Mouse (Mus musculus): ENCODE measurements at regions not wholly inside any gene's neighbourhood (a gene's known extent, or its start where the extent isn't known, plus 50 kb on each side); places are given as distances from the start of the nearest gene placed in this dataset.

GRCm38 (mm10) chr13:101883177-101883576 lies 115.2 kb upstream of the Pik3r1 start:
- no peak for DNase-seq (ENCODE audit: low read depth)

GRCm38 (mm10) chr13:101884752-101885151 lies 116.7 kb upstream of the Pik3r1 start:
- no peak for DNase-seq (ENCODE audit: low read depth)

DNA sequence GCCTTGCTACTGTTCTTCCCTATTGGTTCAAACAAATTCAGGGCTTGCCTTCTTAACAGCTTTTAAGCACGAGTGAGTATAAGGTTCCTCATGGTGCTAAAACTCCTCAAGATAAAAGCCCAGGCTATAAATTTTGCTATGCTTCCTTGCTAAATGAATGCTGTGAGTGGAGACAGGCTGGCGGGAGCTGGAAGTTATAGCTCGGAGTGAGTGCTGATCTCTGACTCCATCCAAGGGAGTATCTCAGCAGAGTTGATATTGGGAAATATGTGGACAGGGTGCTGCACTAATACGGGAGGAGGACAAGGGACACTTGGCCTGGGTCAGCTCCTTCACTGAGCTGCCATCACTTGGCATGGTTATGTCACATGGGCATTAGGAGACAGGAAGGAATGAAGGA lies 123.5 kb upstream of the Pik3r1 start:
- no peak for DNase-seq (ENCODE audit: low read depth)

DNA sequence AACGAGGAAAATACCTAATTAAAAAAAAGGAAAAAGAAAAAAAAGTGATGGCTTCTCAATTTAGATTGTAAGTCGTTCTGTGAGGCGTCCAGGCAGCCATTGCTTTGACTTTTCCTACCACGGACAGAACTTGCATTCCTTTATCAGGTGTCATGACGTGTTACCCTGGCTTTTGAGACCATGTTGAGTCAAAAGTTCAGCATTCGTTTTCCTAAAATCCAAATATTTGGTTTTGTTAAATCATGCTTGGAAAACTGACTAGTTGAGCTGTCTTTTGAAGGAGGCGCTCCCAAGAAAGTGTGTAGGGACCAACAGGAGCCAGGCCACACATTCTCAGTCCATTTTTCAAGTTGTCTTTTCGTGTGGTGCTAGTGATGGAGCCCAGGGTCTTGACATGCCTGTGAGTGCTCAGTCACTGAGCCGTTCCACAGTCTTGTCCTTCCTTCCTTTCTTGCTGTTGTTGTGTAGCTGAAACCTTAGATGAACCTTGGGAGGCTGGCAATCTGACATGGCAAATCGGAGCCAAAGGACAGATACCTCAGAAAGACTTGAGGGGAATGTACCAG lies 125.1 kb upstream of the Pik3r1 start:
- no peak for DNase-seq (ENCODE audit: low read depth)

- DNase-seq (ENCODE audit: low read depth) = no peak
Measured at GRCm38 (mm10) chr13:101895161-101895560, 127.1 kb upstream of the Pik3r1 start.

DNA sequence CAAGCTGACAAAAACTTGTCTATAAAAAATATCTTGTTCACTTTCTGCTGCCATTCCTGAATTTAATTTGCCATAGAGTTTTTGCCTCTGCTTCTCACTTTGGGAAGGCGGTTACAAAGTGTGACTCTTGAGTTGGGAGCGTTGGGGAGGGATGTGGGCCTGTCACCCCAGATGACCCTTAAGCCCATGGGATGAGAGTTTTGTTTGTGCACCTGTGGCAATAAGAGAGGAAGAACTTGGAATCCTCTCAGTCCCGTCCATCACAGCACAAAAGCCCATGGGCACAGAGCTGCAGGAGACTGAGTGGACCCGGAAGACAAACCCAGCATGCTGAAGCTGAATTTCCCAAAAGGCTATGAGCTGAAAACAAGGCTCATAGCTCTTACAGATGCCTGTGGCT lies 127.7 kb upstream of the Pik3r1 start:
- no peak for DNase-seq (ENCODE audit: low read depth)

DNA sequence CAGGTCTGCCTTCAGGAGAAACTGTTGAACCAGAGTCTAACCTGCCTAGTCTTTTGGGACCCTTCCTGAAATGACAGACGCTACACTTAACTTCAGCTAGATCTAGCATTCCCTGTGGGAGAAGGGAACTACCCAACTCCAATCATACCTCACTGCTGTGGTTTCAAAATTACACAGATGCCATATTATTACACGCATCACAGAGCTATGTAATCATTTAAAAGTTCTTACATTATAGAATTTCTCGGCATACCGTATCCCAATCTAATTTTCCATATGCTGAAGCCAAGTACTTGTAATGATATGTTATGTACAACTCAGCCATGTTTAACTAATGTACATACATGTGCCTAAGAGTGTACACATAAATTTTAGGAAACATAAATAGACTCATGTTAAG lies 128.9 kb upstream of the Pik3r1 start:
- DNase-seq (ENCODE audit: low read depth) = no peak

- DNase-seq (ENCODE audit: low read depth) = no peak
Measured at GRCm38 (mm10) chr13:101902213-101902612, 134.2 kb upstream of the Pik3r1 start.

DNA sequence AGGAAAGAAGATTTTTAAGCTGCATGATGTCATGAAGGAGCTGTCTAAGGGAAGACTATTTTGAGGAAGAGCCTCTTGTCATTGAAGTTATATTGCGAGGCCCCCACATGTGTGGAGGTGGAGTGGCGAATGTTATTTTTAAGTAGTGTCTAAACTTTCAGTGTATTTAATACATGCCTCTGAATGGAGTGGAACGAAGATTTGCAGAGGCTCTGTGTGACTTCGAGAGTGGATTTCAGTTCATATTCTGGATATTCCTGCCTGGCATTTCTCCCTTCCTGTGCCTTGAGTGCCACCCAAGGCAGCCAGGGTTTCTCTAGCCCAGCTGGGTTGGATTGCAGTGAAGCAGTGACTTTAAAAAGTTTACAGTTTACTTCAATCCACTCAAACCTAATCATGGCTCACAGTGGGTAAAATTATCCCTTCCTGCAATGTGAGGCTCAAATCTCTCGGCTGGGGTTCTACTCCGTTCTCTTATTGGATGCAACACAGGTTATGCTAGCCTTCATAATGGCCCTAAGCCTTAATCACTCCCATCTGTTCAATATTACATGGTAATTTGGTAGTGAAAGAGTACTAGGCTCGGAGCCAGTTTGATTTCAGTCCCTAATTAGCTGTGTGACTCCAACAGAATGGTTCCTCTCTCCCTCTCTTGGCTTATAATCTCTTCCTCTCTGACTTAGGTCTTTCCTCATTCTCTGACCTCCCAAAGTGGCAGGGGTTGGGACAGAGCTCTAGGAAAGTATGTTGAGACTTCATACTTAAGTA lies 138.1 kb upstream of the Pik3r1 start:
- DNase-seq (ENCODE audit: low read depth) = no peak

DNA sequence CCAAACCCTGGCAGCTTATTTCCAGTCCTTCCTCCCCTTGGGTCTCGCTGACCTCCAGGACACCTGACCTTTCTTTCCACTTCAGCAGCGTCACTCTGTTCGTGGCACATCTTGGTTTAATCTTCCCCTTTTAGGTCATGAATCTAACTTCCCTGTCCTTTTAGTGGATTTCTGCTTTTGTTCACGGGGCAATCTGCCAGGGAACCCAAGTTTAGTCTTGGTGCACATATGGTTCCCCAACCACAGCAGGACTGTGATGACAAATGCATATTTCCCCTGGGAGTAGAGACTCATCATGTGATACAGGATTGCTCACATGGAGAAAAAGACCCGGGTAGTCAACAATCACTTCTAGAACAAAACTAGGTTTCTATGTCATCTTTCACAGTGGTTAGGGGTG lies 141.0 kb upstream of the Pik3r1 start:
- DNase-seq (ENCODE audit: low read depth) = peak; percentile 52

DNA sequence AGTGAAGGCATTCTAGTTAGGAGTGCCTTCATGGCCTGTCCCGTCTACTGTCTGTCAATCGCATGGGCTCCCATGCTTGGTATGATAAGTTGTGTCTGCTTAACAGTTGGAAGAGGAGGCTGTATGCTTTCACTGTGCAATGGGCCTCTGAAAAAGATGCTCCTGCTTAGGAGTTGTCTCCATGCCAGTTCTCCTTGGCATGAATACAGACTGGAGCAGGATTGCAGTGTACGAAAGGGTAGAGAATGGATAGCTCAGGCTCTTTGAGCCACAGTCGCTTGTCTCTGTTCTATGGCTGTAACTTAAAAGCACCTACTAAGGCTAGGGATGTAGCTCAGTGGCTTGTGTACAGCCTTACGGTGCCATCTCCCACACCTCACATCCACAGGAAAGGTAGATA lies 142.7 kb upstream of the Pik3r1 start:
- no peak for DNase-seq (ENCODE audit: low read depth)

DNA sequence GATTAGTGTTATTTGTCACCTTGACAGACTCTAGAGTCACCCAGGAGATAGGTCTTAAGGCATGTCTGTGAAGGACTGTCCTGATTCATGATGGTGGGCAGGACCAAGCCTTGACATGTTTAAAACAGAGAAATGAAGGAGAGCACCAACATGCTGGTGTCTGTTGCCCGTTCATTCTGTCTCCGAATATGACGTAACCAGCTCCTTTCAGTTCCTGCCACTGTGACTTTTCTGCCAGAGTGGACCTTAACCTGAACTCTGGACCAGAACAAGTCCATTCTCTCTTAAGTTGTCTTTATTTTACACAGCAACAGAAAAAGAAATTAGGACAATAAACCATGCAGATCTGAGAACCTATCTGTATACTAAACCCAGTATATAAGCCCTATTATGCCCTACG lies 146.1 kb upstream of the Pik3r1 start:
- DNase-seq (ENCODE audit: low read depth) = no peak

- DNase-seq (ENCODE audit: low read depth) = no peak
Measured at GRCm38 (mm10) chr13:101914691-101915541, 146.9 kb upstream of the Pik3r1 start.

GRCm38 (mm10) chr13:101915542-101915941 lies 147.5 kb upstream of the Pik3r1 start:
- DNase-seq (ENCODE audit: low read depth) = no peak

- DNase-seq (ENCODE audit: low read depth) = no peak
Measured at GRCm38 (mm10) chr13:101915948-101916594, 148.1 kb upstream of the Pik3r1 start.

DNA sequence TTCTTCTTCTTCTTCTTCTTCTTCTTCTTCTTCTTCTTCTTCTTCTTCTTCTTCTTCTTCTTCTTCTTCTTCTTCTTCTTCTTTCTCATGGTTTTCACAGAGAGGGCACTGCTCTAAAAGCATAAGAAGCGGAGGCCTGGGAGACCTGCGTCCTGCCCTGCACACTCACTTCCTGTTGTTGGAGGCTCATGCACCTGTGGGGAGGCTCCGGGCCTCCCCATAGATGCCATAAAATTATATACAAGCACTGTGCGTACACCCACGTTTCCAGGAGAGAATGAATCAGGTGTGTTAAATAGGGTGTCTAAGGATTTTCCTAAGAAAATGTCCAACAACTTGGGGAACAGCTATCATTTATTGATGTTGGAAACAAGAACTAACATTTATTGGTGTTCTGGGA lies 148.9 kb upstream of the Pik3r1 start:
- DNase-seq (ENCODE audit: low read depth) = no peak

DNA sequence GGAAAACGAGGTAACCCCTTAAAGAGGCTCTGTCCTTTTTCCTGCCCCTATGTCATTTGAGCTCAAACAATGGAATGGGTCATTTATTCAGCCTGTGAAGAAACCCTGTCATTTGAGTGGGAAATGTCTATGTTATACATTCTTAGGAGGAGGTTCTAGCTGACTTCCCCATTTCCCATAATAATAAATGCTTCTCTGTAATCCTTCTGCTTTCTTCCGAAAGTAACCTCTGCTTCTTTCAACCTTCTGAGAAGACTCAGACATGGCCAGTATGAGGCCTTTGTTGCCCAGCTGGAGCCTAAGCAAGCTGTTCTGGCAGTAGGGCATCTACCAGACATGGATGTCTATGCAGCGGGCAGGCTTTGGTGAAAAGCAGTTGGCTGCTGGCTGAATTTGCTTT lies 150.2 kb upstream of the Pik3r1 start:
- no peak for DNase-seq (ENCODE audit: low read depth)

DNA sequence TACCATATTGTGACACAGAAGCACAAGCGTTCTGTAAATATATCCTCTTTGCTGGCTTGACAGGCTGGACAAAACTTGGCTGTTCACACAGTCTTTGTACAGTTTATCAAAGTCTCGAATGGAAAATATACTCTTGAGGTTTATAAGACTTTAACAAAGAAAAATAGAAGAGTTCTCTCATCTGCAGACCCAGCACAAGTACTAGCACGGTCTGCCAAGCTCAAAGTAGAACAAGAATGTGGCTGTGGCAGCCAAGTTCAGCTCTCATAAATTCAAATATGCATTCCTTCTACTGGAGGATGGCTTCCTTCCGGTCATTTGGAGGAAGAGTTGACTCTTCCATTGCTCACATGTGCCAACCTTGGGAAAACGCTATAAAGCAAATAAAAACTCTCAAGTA lies 151.2 kb upstream of the Pik3r1 start:
- DNase-seq (ENCODE audit: low read depth) = no peak

DNA sequence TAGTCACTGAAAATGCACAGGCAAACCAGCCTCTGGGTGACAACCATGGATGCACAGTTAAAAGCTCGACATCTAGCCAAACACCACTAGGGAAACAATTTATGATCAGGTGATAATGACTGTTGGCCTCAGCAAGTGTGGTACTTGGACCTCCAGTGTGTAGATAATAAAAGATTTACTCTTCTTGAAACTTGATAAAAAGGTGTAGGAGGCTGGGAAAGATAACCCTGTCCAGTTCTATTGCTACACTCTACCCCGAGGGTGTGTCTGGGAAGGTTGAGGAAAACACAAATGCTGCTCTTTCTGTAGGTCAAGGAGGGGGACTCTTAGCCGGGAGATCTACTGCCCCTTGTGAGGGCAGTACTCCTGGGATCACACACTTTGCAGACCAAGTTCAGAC lies 152.4 kb upstream of the Pik3r1 start:
- no peak for DNase-seq (ENCODE audit: low read depth)

DNA sequence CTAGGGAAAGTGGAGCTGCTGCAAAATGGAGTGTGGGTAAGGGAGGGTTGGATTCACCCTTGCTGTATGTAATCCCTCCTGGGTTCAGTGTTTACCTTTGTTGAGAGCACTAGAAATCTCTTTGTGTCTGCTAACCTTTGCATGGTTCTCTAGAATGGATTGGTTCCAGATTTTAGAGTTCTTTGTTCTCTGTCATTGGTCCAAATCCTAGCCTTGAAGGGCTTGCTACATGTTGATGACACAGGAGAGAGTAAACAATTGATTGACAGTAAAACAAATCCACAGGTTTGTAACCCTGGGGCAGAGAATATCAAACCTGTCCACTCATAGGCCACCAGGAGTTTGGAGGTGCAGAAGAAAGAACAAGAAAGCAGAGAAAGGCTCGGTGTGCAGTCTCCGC lies 156.6 kb upstream of the Pik3r1 start:
- no peak for DNase-seq (ENCODE audit: low read depth)

DNA sequence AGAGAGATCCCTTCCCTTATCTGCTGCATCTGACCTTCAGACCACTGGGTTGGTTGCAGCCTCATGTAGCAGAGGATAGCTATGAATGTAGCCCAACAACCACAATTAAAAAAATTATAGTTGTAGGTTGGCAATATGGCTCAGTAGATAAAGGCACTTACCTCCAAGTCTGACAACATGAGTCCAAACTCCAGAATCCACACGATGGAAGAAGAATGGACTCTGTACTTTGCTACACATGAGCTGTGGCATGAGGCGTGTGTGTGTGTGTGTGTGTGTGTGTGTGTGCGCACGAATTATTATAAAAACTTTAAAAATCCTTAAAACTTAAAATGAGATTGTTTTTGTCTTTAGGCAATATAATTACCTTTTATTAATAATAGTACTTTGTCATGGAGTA lies 163.2 kb upstream of the Pik3r1 start:
- DNase-seq (ENCODE audit: low read depth) = peak; percentile 79

- peak; percentile 91 for DNase-seq (ENCODE audit: low read depth)
Measured at GRCm38 (mm10) chr13:101931882-101932281, 163.9 kb upstream of the Pik3r1 start.

- peak; percentile 66 for DNase-seq (ENCODE audit: low read depth)
Measured at GRCm38 (mm10) chr13:101935843-101936242, 167.8 kb upstream of the Pik3r1 start.

Data from 416B (cell line).